Mouse (Mus musculus) 3134 (cell line): ENCODE measurements around the gene Mab21l3.

ENCODE experiments used
- DNase-seq: peaks from one replicate; pipeline ENCODE4 v3.0.0-alpha.2; 2011; ENCODE audit warnings: low spot score; ENCODE audit not compliant: insufficient read length; ENCODE audit errors: extremely low read depth

Gene Mab21l3

GRCm38 (mm10) chr3:101848816-101849215, at the start of gene Mab21l3:
TSS of gene Mab21l3 (minus strand) at chr3:101848959.
- no peak for DNase-seq

GRCm38 (mm10) chr3:101897377-101897974, 48.7 kb upstream of the Mab21l3 start:
- no peak for DNase-seq

- peak; percentile 24 for DNase-seq
Measured at GRCm38 (mm10) chr3:101896893-101897292, 48.1 kb upstream of the Mab21l3 start.

GRCm38 (mm10) chr3:101895376-101895910, 46.7 kb upstream of the Mab21l3 start:
- DNase-seq = no peak

- DNase-seq = no peak
Measured at GRCm38 (mm10) chr3:101885591-101885990, 36.8 kb upstream of the Mab21l3 start.

- DNase-seq = no peak
Measured at GRCm38 (mm10) chr3:101885041-101885440, 36.3 kb upstream of the Mab21l3 start.

- DNase-seq = no peak
Measured at GRCm38 (mm10) chr3:101883902-101884301, 35.1 kb upstream of the Mab21l3 start.

GRCm38 (mm10) chr3:101881721-101882120, 33.0 kb upstream of the Mab21l3 start:
- no peak for DNase-seq

GRCm38 (mm10) chr3:101880818-101881217, 32.1 kb upstream of the Mab21l3 start:
- DNase-seq = no peak

- DNase-seq = no peak
Measured at GRCm38 (mm10) chr3:101878136-101878535, 29.4 kb upstream of the Mab21l3 start.

GRCm38 (mm10) chr3:101876459-101877285, 27.9 kb upstream of the Mab21l3 start:
- DNase-seq = no peak

GRCm38 (mm10) chr3:101875258-101875920, 26.6 kb upstream of the Mab21l3 start:
- no peak for DNase-seq

GRCm38 (mm10) chr3:101873061-101873675, 24.4 kb upstream of the Mab21l3 start:
- no peak for DNase-seq

- DNase-seq = no peak
Measured at GRCm38 (mm10) chr3:101871951-101872350, 23.2 kb upstream of the Mab21l3 start.

GRCm38 (mm10) chr3:101867001-101867421, 18.3 kb upstream of the Mab21l3 start:
- DNase-seq = no peak

- DNase-seq = no peak
Measured at GRCm38 (mm10) chr3:101861856-101862255, 13.1 kb upstream of the Mab21l3 start.

GRCm38 (mm10) chr3:101860151-101860550, 11.4 kb upstream of the Mab21l3 start:
- DNase-seq = no peak

- DNase-seq = no peak
Measured at GRCm38 (mm10) chr3:101859740-101860139, 11.0 kb upstream of the Mab21l3 start.

- no peak for DNase-seq
Measured at GRCm38 (mm10) chr3:101854075-101854474, 5.3 kb upstream of the Mab21l3 start.

- DNase-seq = no peak
Measured at GRCm38 (mm10) chr3:101851363-101851762, 2.6 kb upstream of the Mab21l3 start.

- no peak for DNase-seq
Measured at GRCm38 (mm10) chr3:101846096-101846495, 2.7 kb downstream of the Mab21l3 start.
